Mouse (Mus musculus): ENCODE measurements around the gene Tspyl1. TPM values are rescaled to one million over a fixed set of nuclear protein-coding genes. Genes with fewer than 3 reads are reported as not detected.

Gene Tspyl1
- 55.0 and 56.3 TPM in 2 replicates for polyA plus RNA-seq (2014; fragmentation: Nextera tagmentation; extraction: Ambion mirVana)

- ATAC-seq (ENCODE audit: insufficient number of reproducible peaks, insufficient read depth, low FRiP score, low read depth): peak; percentile 98
Observed at GRCm38 (mm10) chr10:34281962-34282388, at the start of gene Tspyl1. TSS of gene Tspyl1 (plus strand) at chr10:34282190.

GRCm38 (mm10) chr10:34233418-34233817 lies 48.6 kb upstream of the Tspyl1 start:
- Histone ChIP-seq H3K9ac (replicated peaks; ENCODE audit: low read depth, low read length) (no peak overlapping the region), H3K4me1 (ENCODE audit: control insufficient read depth, insufficient read depth, low read length) (no peaks in the 10 kb centered on the region), H3K36me3 (ENCODE audit: control insufficient read depth, insufficient read depth, low read length) (no peaks in the 10 kb centered on the region), H3K4me2 (replicated peaks; ENCODE audit: low read depth, low read length) (no peak overlapping the region), H3K27me3 (ENCODE audit: control insufficient read depth, insufficient read depth, low read length) (no peaks in the 10 kb centered on the region), H3K27ac (ENCODE audit: low read length) (no peak overlapping the region), H3K9me3 (ENCODE audit: control insufficient read depth, low read depth, low read length) (no peaks in the 10 kb centered on the region), H3K4me3 (ENCODE audit: low read depth, low read length) (no peak overlapping the region)
- 74% methylated on average over 1 of the region's 1 CpGs for whole genome bisulfite sequencing
- no peak for ATAC-seq (ENCODE audit: insufficient number of reproducible peaks, insufficient read depth, low FRiP score, low read depth)

More at GRCm38 (mm10) chr10:34281962-34282388, at the start of gene Tspyl1:
- under 1% methylated on average over 38 of the region's 38 CpGs for WGBS
- Histone ChIP-seq H3K4me1 (ENCODE audit: control insufficient read depth, insufficient read depth, low read length) (peaks cover 9% of the 10 kb centered on the region; the same call in 1 of the 2 replicates), H3K27me3 (ENCODE audit: control insufficient read depth, insufficient read depth, low read length) (no peaks in the 10 kb centered on the region), H3K9ac (replicated peaks; ENCODE audit: low read depth, low read length) (peak within 1 kb of the TSS; percentile 93), H3K27ac (ENCODE audit: low read length) (peak within 1 kb of the TSS; percentile 80), H3K4me3 (ENCODE audit: low read depth, low read length) (peak within 1 kb of the TSS; percentile 99), H3K4me2 (replicated peaks; ENCODE audit: low read depth, low read length) (peak within 1 kb of the TSS; percentile 83), H3K36me3 (ENCODE audit: control insufficient read depth, insufficient read depth, low read length) (peaks cover under 1% of the 10 kb centered on the region; the same call in 1 of the 2 replicates), H3K9me3 (ENCODE audit: control insufficient read depth, low read depth, low read length) (no peaks in the 10 kb centered on the region)

- WGBS: 34% methylated on average over 2 of the region's 2 CpGs
- no peaks in the 10 kb centered on the region for H3K36me3 ChIP-seq (ENCODE audit: control insufficient read depth, insufficient read depth, low read length)
- no peak overlapping the region for H3K4me3 ChIP-seq (ENCODE audit: low read depth, low read length)
- no peak overlapping the region for H3K27ac ChIP-seq (ENCODE audit: low read length)
- H3K4me1 ChIP-seq (ENCODE audit: control insufficient read depth, insufficient read depth, low read length): no peaks in the 10 kb centered on the region
- H3K27me3 ChIP-seq (ENCODE audit: control insufficient read depth, insufficient read depth, low read length): no peaks in the 10 kb centered on the region
- H3K4me2 ChIP-seq (replicated peaks; ENCODE audit: low read depth, low read length): no peak overlapping the region
- H3K9ac ChIP-seq (replicated peaks; ENCODE audit: low read depth, low read length): no peak overlapping the region
- H3K9me3 ChIP-seq (ENCODE audit: control insufficient read depth, low read depth, low read length): no peaks in the 10 kb centered on the region
- ATAC-seq (ENCODE audit: insufficient number of reproducible peaks, insufficient read depth, low FRiP score, low read depth): no peak
Observed at GRCm38 (mm10) chr10:34233931-34234745, 47.9 kb upstream of the Tspyl1 start.

DNA sequence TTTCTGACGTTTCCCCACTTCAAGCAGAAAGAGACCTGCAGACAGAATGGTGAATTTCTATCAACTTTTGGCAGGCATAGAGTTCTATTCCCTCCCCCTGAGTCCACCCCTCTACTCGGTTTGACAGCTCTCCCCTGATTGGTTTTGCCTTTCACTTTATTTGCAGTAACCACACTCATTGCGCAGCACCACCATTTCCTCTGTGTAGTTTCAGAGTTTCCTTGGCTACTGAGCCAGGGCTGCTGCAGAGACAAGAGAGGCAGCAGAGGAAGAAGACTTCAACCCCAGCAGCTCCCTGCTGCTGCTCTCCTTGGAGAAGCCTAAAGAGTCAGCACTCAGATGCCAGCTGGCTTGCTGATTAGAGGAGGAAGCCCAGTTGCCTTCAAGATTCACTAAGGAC lies 46.6 kb upstream of the Tspyl1 start:
- Histone ChIP-seq H3K36me3 (ENCODE audit: control insufficient read depth, insufficient read depth, low read length) (no peaks in the 10 kb centered on the region), H3K4me1 (ENCODE audit: control insufficient read depth, insufficient read depth, low read length) (no peaks in the 10 kb centered on the region), H3K27ac (ENCODE audit: low read length) (no peak overlapping the region), H3K9ac (replicated peaks; ENCODE audit: low read depth, low read length) (no peak overlapping the region), H3K27me3 (ENCODE audit: control insufficient read depth, insufficient read depth, low read length) (no peaks in the 10 kb centered on the region), H3K4me2 (replicated peaks; ENCODE audit: low read depth, low read length) (no peak overlapping the region), H3K9me3 (ENCODE audit: control insufficient read depth, low read depth, low read length) (no peaks in the 10 kb centered on the region), H3K4me3 (ENCODE audit: low read depth, low read length) (no peak overlapping the region)
- no peak for ATAC-seq (ENCODE audit: insufficient number of reproducible peaks, insufficient read depth, low FRiP score, low read depth)
- WGBS: 36% methylated on average over 3 of the region's 3 CpGs

- Histone ChIP-seq H3K9me3 (ENCODE audit: control insufficient read depth, low read depth, low read length) (no peaks in the 10 kb centered on the region), H3K4me2 (replicated peaks; ENCODE audit: low read depth, low read length) (no peak overlapping the region), H3K4me1 (ENCODE audit: control insufficient read depth, insufficient read depth, low read length) (no peaks in the 10 kb centered on the region), H3K9ac (replicated peaks; ENCODE audit: low read depth, low read length) (no peak overlapping the region), H3K27ac (ENCODE audit: low read length) (no peak overlapping the region), H3K27me3 (ENCODE audit: control insufficient read depth, insufficient read depth, low read length) (no peaks in the 10 kb centered on the region), H3K36me3 (ENCODE audit: control insufficient read depth, insufficient read depth, low read length) (no peaks in the 10 kb centered on the region), H3K4me3 (ENCODE audit: low read depth, low read length) (no peak overlapping the region)
- WGBS: 84% methylated on average over 5 of the region's 5 CpGs
- no peak for ATAC-seq (ENCODE audit: insufficient number of reproducible peaks, insufficient read depth, low FRiP score, low read depth)
Observed at GRCm38 (mm10) chr10:34236569-34236968, 45.4 kb upstream of the Tspyl1 start.

GRCm38 (mm10) chr10:34238536-34238935 lies 43.5 kb upstream of the Tspyl1 start:
- H3K4me1 ChIP-seq (ENCODE audit: control insufficient read depth, insufficient read depth, low read length): no peaks in the 10 kb centered on the region
- H3K4me3 ChIP-seq (ENCODE audit: low read depth, low read length): no peak overlapping the region
- 65% methylated on average over 4 of the region's 4 CpGs for WGBS
- H3K27me3 ChIP-seq (ENCODE audit: control insufficient read depth, insufficient read depth, low read length): no peaks in the 10 kb centered on the region
- H3K9me3 ChIP-seq (ENCODE audit: control insufficient read depth, low read depth, low read length): no peaks in the 10 kb centered on the region
- H3K36me3 ChIP-seq (ENCODE audit: control insufficient read depth, insufficient read depth, low read length): no peaks in the 10 kb centered on the region
- ATAC-seq (ENCODE audit: insufficient number of reproducible peaks, insufficient read depth, low FRiP score, low read depth): no peak
- H3K27ac ChIP-seq (ENCODE audit: low read length): no peak overlapping the region
- H3K4me2 ChIP-seq (replicated peaks; ENCODE audit: low read depth, low read length): no peak overlapping the region
- H3K9ac ChIP-seq (replicated peaks; ENCODE audit: low read depth, low read length): no peak overlapping the region

DNA sequence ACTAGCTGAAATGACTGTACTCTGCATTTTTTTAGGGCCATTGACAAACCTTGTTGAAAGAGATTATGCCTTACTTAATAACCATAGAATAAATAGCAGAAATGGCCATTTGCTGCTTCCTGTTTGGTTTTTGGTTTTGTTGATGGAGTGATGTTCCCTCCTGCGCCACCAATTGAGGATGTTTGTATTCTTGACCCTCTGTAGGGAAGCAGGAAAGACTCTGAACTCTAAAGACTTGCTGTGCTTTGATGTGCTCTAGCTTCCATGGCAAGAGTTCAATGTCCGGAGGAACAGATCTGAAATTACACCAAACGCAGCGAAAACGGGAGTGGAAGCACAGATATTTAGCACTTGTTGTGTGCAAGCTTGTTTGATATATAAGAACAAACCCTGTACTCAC lies 37.2 kb upstream of the Tspyl1 start:
- no peaks in the 10 kb centered on the region for H3K27me3 ChIP-seq (ENCODE audit: control insufficient read depth, insufficient read depth, low read length)
- 72% methylated on average over 5 of the region's 5 CpGs for WGBS
- H3K4me3 ChIP-seq (ENCODE audit: low read depth, low read length): no peak overlapping the region
- no peaks in the 10 kb centered on the region for H3K9me3 ChIP-seq (ENCODE audit: control insufficient read depth, low read depth, low read length)
- ATAC-seq (ENCODE audit: insufficient number of reproducible peaks, insufficient read depth, low FRiP score, low read depth): no peak
- H3K36me3 ChIP-seq (ENCODE audit: control insufficient read depth, insufficient read depth, low read length): no peaks in the 10 kb centered on the region
- H3K9ac ChIP-seq (replicated peaks; ENCODE audit: low read depth, low read length): no peak overlapping the region
- H3K4me2 ChIP-seq (replicated peaks; ENCODE audit: low read depth, low read length): no peak overlapping the region
- peaks cover 3% of the 10 kb centered on the region; the same call in 1 of the 2 replicates for H3K4me1 ChIP-seq (ENCODE audit: control insufficient read depth, insufficient read depth, low read length)
- H3K27ac ChIP-seq (ENCODE audit: low read length): no peak overlapping the region

DNA sequence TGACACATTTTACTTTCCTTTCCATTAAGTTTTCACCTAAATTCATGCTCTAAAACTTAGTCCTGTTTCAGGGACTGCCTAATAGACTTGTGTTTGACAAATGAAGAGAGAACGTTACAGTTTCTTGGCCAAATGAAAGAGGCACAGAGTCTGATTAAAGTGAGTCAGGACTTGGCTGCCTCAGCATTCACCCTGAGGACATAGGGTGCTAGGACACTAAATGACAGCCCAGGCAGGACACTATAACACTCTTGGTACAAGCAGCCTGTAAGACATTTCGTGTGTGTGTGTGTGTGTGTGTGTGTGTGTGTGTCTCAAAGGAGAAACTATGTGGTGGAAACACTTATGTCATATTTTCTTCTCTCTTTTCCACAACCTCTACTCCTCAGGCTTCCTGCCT lies 35.9 kb upstream of the Tspyl1 start:
- Histone ChIP-seq H3K4me2 (replicated peaks; ENCODE audit: low read depth, low read length) (no peak overlapping the region), H3K36me3 (ENCODE audit: control insufficient read depth, insufficient read depth, low read length) (no peaks in the 10 kb centered on the region), H3K27me3 (ENCODE audit: control insufficient read depth, insufficient read depth, low read length) (no peaks in the 10 kb centered on the region), H3K9ac (replicated peaks; ENCODE audit: low read depth, low read length) (no peak overlapping the region), H3K4me1 (ENCODE audit: control insufficient read depth, insufficient read depth, low read length) (peaks cover 3% of the 10 kb centered on the region; the same call in 1 of the 2 replicates), H3K27ac (ENCODE audit: low read length) (no peak overlapping the region), H3K9me3 (ENCODE audit: control insufficient read depth, low read depth, low read length) (no peaks in the 10 kb centered on the region), H3K4me3 (ENCODE audit: low read depth, low read length) (no peak overlapping the region)
- 56% methylated on average over 2 of the region's 2 CpGs for WGBS
- ATAC-seq (ENCODE audit: insufficient number of reproducible peaks, insufficient read depth, low FRiP score, low read depth): no peak
